Mouse (Mus musculus) olfactory bulb, adult 2 months (tissue): ENCODE measurements around the gene Btbd11.

Experiments
- CTCF ChIP-seq: fragments of 200-500 bp; IDR thresholded peaks from 2 replicates; pipeline ENCODE4 v1.5.1; 2012; ENCODE audit warnings: low read depth, mild to moderate bottlenecking, low read length, moderate library complexity; ENCODE audit not compliant: insufficient read depth
- POLR2A ChIP-seq: fragments of 200-500 bp; IDR thresholded peaks from 2 replicates; pipeline ENCODE4 v1.6.1; 2012; ENCODE audit warnings: mild to moderate bottlenecking, low read depth, low read length, moderate library complexity; ENCODE audit not compliant: insufficient read depth

GRCm38 (mm10) chr10:85655881-85656280 is 269.3 kb downstream of the Btbd11 start:
- TF ChIP-seq POLR2A: no peak
- TF ChIP-seq CTCF: no peak
